Mouse (Mus musculus) lung, postnatal 0 days (tissue): ENCODE results near the gene Zfp523. TPM values are rescaled to one million over a fixed set of nuclear protein-coding genes. Genes with fewer than 3 reads are reported as not detected.
"Not testable (repeated sequence)": the region's sequence is repeated elsewhere in the genome, so short reads cannot be mapped to it uniquely, and the experiment has no call there.

Experiments used
- ATAC-seq: fragments of 200-750 bp; cut with Nextera tagmentation; 2 replicates; pipeline ENCODE4 v1.8.0; 2017; ENCODE audit warnings: moderate library complexity
- DNase-seq: peaks from one replicate; pipeline ENCODE4 v3.0.0-alpha.2; 2016; ENCODE audit warnings: low spot score
- H3K27ac ChIP-seq: fragments of 300-500 bp; sonication (generic); 2 replicates; pipeline ENCODE4 v1.5.1; 2014; ENCODE audit warnings: antibody characterized with exemption, mild to moderate bottlenecking, low read length, mixed read lengths
- H3K27me3 ChIP-seq: fragments of 300-500 bp; sonication (generic); replicated peaks from 2 replicates; pipeline ENCODE4 v1.6.1; 2014; ENCODE audit warnings: low read length, mixed read lengths; ENCODE audit not compliant: insufficient read depth
- H3K36me3 ChIP-seq: fragments of 300-500 bp; sonication (generic); 2 replicates; pipeline ENCODE4 v1.6.1; 2014; ENCODE audit warnings: low read length, mixed read lengths; ENCODE audit not compliant: insufficient read depth
- H3K4me1 ChIP-seq: fragments of 300-500 bp; sonication (generic); 2 replicates; pipeline ENCODE4 v1.6.1; 2014; ENCODE audit warnings: antibody characterized with exemption, low read depth, low read length, mixed read lengths; ENCODE audit not compliant: insufficient read depth
- H3K4me2 ChIP-seq: fragments of 300-500 bp; sonication (generic); replicated peaks from 2 replicates; pipeline ENCODE4 v1.6.1; 2014; ENCODE audit warnings: low read depth, mild to moderate bottlenecking, low read length, moderate library complexity, mixed read lengths
- H3K4me3 ChIP-seq: fragments of 300-500 bp; sonication (generic); 2 replicates; pipeline ENCODE4 v1.5.1; 2014; ENCODE audit warnings: low read depth, low read length
- H3K9ac ChIP-seq: fragments of 300-500 bp; sonication (generic); replicated peaks from 2 replicates; pipeline ENCODE4 v1.6.1; 2014; ENCODE audit warnings: low read depth, mild to moderate bottlenecking
- H3K9me3 ChIP-seq: fragments of 300-500 bp; sonication (generic); 2 replicates; pipeline ENCODE4 v1.6.1; 2016; ENCODE audit warnings: low read length, mixed read lengths
- CTCF ChIP-seq: IDR thresholded peaks from 2 replicates; pipeline ENCODE4 v1.5.1; 2016; ENCODE audit warnings: antibody characterized with exemption, mild to moderate bottlenecking
- EP300 ChIP-seq: IDR thresholded peaks from 2 replicates; pipeline ENCODE4 v1.6.1; 2016; ENCODE audit warnings: antibody characterized with exemption, mild to moderate bottlenecking, control low read depth
- WGBS: fragments of 180-500 bp; shearing (Covaris S2); extraction: QIAGEN DNeasy Blood & Tissue Kit; methylation state at CpG from one replicate; pipeline ENCODE4 v1.1.7; 2014; 5-methylcytosine and 5-hydroxymethylcytosine counted together
- polyA plus RNA-seq: library from polyadenylated mRNA; unstranded; fragments of >200 nt; fragmentation: Nextera tagmentation; extraction: Ambion mirVana; gene quantifications from 2 replicates; pipeline ENCODE4 v1.2.1, GENCODE M21; 2015

Gene Zfp523
- polyA plus RNA-seq, 1 experiment from 2014 or later = 20.2 TPM

DNA sequence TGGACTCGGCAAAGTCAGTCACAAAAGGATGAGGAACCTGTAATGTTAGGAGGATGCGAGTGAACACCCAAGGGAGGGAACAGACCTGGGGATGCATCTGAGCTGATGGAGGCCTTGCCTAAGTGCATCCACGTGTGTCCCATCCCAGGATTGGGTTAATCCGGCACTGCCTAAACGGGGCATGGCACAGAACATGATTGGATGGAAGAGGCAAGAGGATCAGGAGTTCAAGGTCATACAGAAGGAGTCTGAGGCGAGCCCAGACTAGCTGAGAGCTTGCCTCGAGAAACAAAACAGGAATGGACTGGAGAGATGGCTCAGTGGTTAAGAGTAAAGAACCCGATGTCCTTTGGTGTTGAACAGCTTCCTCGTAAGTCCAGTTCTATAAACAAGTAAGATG lies 35.5 kb downstream of the Zfp523 start:
- Histone ChIP-seq H3K4me1 (peaks cover 5% of the 10 kb centered on the region; the same call in 1 of the 2 replicates), H3K4me3 (no peak overlapping the region), H3K4me2 (no peak overlapping the region), H3K27ac (no peak overlapping the region), H3K36me3 (no peaks in the 10 kb centered on the region), H3K27me3 (no peaks in the 10 kb centered on the region), H3K9ac (no peak overlapping the region), H3K9me3 (no peaks in the 10 kb centered on the region)
- TF ChIP-seq EP300 (no peak), CTCF (no peak)
- DNase-seq = no peak
- 56% methylated on average over 9 of the region's 9 CpGs for WGBS
- ATAC-seq = no peak

DNA sequence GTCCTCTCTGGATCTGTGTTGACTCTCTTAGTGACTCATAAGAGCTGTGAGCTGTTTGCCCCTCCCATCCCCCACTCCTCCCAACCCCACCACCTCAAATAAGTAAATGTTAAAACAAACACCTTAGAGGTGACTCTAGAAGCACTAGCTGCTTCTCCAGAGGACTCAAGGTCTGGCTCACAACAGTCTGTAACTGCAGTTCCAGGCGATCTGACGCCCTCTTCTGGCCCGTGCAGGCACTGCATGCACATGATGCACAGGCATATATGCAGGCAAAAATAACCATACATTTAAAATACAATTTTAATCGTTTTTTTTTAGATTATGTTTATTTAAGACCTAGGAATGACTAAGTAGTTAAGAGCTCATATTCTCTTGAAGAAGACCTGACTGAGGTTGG lies 36.3 kb downstream of the Zfp523 start:
- no peaks in the 10 kb centered on the region for H3K9me3 ChIP-seq
- DNase-seq (peak; percentile 38), ATAC-seq (no peak)
- H3K27ac ChIP-seq = no peak overlapping the region
- no peaks in the 10 kb centered on the region for H3K27me3 ChIP-seq
- no peaks in the 10 kb centered on the region for H3K36me3 ChIP-seq
- H3K4me1 ChIP-seq = no peaks in the 10 kb centered on the region
- 23% methylated on average over 4 of the region's 4 CpGs for WGBS
- TF ChIP-seq CTCF (peak; percentile 66), EP300 (no peak)
- H3K9ac ChIP-seq = no peak overlapping the region
- H3K4me3 ChIP-seq = no peak overlapping the region
- H3K4me2 ChIP-seq = no peak overlapping the region

DNA sequence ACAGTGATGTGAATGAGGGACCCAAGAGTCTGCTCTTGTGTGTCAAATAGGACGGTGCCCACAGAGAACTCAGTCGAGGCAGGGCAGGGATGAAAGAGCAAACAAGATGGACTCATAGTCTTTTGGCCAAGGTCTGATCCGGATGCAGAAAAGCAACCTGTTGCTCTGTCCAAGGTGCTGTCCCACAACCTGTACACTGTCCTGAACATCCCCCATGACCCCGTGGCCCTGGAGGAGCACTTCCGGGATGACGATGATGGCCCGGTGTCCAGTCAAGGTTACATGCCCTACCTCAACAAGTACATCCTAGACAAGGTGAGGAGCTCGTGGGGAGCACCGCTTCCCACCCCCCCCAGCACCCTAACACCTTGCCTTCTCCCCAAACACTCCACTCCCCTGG lies 39.9 kb downstream of the Zfp523 start:
- TF ChIP-seq EP300 = no peak
- TF ChIP-seq CTCF = no peak
- Histone ChIP-seq H3K4me3 (no peak overlapping the region), H3K27ac (no peak overlapping the region), H3K9ac (no peak overlapping the region), H3K4me2 (no peak overlapping the region), H3K9me3 (no peaks in the 10 kb centered on the region), H3K4me1 (0 out of 2 replicates have a peak, but pooled peaks cover 3% of the 10 kb centered on the region), H3K27me3 (no peaks in the 10 kb centered on the region), H3K36me3 (no peaks in the 10 kb centered on the region)
- ATAC-seq = no peak
- DNase-seq = no peak
- WGBS = 76% methylated on average over 9 of the region's 9 CpGs

DNA sequence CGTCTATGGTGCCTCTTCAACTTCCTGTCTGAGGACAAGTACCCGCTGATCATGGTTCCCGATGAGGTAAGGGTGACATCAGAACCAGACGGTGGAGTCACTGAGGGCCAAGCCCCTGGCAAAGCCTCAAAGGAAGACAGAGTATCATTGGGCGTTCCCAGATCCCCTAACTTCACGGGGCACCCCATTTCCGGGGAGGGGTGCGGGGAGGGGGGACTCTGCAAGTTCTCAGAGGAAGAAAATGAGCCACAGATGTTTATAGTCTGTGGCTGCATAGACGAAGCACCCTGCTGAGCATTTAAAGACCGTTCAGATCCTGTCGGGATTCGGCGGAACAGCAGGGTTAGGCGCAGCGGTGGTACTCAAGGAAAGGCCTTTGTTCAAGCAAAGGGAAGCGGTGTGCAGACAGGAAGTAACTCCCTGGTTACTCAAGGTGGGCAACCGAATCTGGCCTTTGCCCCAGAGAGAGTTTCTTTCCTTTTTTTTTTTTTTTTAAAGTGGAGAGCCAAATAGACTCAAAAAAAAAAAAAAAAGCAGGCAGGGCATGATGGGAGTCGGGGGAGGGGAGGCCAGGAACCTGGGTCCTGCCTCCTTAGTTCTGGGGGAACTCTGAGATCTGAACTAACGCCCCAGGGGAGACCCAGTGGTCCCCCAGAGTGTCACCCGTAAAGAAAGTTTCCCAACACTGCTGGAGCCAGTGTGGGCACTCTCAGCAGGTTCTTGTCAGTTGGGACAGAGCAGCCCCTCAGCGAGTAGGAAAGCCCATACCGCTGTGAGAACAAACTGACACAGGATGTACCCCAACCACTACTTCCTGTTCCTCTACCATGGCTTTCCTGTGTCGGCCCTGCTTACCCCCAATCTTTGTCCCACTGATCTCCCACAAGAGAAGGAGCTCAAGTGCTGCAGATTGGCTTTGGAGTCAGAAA lies 41.1 kb downstream of the Zfp523 start:
- DNase-seq = peak; percentile 80

DNA sequence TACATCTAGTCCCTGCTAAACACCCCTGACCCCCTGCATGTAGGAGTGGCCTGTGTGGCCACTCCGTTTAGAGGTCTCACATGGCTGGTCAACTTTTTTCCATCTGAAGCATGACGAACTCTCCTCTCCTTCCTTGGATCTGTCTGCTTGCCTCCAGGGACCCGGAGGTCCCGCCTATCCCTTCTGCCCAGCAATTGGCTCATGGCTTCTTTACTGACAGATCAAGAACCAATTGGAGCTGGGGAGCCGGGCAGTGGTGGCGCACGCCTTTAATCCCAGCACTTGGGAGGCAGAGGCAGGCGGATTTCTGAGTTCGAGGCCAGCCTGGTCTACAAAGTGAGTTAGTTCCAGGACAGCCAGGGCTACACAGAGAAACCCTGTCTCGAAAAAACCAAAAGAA lies 45.5 kb downstream of the Zfp523 start:
- H3K9ac ChIP-seq, H3K4me2 ChIP-seq, ATAC-seq, H3K36me3 ChIP-seq, H3K4me3 ChIP-seq, H3K27ac ChIP-seq, H3K9me3 ChIP-seq, H3K27me3 ChIP-seq, DNase-seq: not testable (repeated sequence)
- WGBS = 91% methylated on average over 9 of the region's 10 CpGs
- H3K4me1 ChIP-seq = peaks cover 14% of the 10 kb centered on the region; the same call in 1 of the 2 replicates

More for the DNA sequence above, 41.1 kb downstream of the Zfp523 start:
- Histone ChIP-seq H3K9me3 (no peaks in the 10 kb centered on the region), H3K27me3 (no peaks in the 10 kb centered on the region), H3K9ac (no peak overlapping the region), H3K4me3 (no peak overlapping the region), H3K27ac (peak overlapping the region; percentile 72), H3K36me3 (no peaks in the 10 kb centered on the region), H3K4me2 (peak overlapping the region; percentile 3; the same call in 1 of the 2 replicates), H3K4me1 (0 out of 2 replicates have a peak, but pooled peaks cover 3% of the 10 kb centered on the region)
- TF ChIP-seq CTCF = no peak
- TF ChIP-seq EP300 = peak; percentile 64; the same call in 1 of the 2 replicates
- 19% methylated on average over 23 of the region's 23 CpGs for WGBS
- peak; percentile 88 for ATAC-seq

DNA sequence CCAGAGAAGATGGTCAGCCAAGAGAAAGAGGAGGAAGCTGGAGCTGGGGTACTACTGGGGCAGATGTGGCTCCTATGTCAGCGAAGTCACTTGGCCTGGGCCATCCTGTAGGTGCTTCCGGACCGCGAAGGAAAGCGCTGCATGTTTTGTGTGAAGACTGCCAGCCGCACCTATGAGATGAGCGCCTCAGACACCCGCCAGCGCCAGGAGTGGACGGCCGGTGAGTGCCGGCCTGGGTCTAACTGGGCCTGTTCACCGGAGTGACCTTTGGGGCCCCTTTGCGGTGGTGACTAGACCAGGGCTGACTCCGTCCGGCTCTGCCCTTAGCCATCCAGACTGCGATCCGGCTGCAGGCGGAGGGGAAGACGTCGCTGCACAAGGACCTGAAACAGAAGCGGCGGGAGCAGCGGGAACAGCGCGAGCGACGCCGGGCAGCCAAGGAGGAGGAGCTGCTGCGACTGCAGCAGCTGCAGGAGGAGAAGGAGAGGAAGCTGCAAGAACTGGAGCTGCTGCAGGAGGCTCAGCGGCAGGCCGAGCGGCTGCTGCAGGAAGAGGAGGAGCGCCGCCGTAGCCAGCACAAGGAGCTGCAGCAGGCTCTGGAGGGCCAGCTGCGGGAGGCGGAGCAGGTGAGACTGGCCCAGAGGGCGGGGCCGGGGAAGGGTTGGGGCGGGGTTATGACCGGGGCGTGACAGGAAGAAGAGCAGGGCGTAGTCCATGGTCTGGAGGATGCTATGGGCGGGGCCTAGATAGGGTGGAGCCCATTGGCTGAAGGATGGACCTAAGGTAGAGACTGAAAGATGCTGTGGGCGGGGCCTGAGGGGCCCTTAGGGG lies 46.8 kb downstream of the Zfp523 start:
- no peak overlapping the region; the same call in 1 of the 2 replicates for H3K9ac ChIP-seq
- TF ChIP-seq EP300 (no peak), CTCF (peak; percentile 49; the same call in 1 of the 2 replicates)
- no peaks in the 10 kb centered on the region for H3K9me3 ChIP-seq
- H3K36me3 ChIP-seq = no peaks in the 10 kb centered on the region
- H3K4me1 ChIP-seq = peaks cover 10% of the 10 kb centered on the region; the same call in 1 of the 2 replicates
- H3K27me3 ChIP-seq = no peaks in the 10 kb centered on the region
- H3K27ac ChIP-seq = no peak overlapping the region; the same call in 1 of the 2 replicates
- ATAC-seq = peak; percentile 94
- peak overlapping the region; percentile 85 for H3K4me2 ChIP-seq
- DNase-seq = peak; percentile 96
- H3K4me3 ChIP-seq = peak overlapping the region; percentile 42
- WGBS = 1% methylated on average over 46 of the region's 46 CpGs
